Mouse (Mus musculus) brain, embryonic 18.5 days (tissue): ENCODE data around the gene Sdc1.

Experiments
- DNase-seq: peaks from one replicate; pipeline ENCODE4 v3.0.0-alpha.2; 2012; ENCODE audit warnings: low read depth, low spot score

The Sdc1 gene

GRCm38 (mm10) chr12:8827014-8827715, 56.0 kb downstream of the Sdc1 start:
- no peak for DNase-seq

- DNase-seq, result no peak
Measured at GRCm38 (mm10) chr12:8829032-8829660, 58.0 kb downstream of the Sdc1 start.

GRCm38 (mm10) chr12:8829661-8830040, 58.5 kb downstream of the Sdc1 start:
- DNase-seq, result no peak

- no peak for DNase-seq
Measured at GRCm38 (mm10) chr12:8830967-8831635, 60.0 kb downstream of the Sdc1 start.

GRCm38 (mm10) chr12:8831710-8832109, 60.6 kb downstream of the Sdc1 start:
- no peak for DNase-seq

GRCm38 (mm10) chr12:8840782-8841325, 69.7 kb downstream of the Sdc1 start:
- no peak for DNase-seq

GRCm38 (mm10) chr12:8842725-8843124, 71.6 kb downstream of the Sdc1 start:
- no peak for DNase-seq
